Mouse (Mus musculus) yolk sac, embryonic 10.5 days (tissue): ENCODE data around the gene Ttf2.
A peak's percentile ranks its signal among the peaks of the same experiment; 100 is the strongest.

ENCODE experiments used
- DNase-seq: peaks from one replicate; pipeline ENCODE4 v3.0.0-alpha.2; 2017; ENCODE audit warnings: low spot score

Gene Ttf2

DNA sequence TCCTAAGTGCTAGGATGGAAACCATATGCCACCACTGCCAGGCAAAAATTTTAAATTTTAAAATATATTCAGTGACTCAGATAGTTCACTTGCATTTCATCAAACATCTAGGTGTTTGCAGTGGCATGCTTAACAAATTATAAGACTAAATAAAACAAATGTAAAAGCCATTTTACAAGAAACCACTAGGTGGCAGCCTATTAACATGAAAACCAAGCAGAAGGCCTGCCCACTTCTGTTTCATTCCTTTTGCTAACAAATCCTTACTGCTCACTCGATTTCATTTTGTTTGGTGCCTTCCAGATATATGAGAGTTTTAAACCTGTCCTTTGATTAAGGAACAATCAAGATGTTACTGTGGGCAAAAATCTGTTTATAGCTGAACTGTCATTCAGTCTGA, 4.4 kb upstream of the Ttf2 start:
- peak; percentile 19 for DNase-seq

DNA sequence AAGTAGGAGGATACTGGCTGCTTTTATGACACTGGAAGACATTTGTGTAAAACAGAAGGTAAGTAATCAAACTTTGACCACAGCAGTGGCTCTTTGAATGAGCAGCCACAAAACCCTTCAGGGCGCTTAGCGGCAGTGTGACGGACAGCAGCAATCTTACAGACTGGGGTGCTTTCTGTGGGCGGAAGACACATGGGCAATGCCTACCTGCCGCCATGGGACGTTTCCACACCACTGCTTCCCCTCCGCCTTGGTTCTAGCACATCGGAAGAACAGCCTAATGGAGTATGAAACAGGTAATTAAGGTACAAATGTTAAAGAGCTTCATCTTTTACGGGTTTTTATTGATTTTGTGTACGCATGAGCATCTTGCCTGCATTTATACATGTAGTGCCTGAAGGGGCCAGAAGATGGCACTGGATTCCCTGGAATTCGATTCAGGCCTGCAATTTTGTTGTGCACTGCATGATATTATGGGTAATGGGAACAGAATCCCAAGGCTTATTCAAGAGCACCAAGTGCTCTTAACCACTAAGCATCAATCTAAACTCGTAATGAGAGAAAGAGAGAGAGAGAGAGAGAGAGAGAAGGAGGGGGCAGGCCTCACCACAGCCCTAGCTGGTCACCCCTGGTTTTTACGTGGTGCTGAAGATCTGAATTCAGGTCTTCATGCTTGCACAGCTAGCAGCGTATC, 5.5 kb downstream of the Ttf2 start:
- no peak for DNase-seq

DNA sequence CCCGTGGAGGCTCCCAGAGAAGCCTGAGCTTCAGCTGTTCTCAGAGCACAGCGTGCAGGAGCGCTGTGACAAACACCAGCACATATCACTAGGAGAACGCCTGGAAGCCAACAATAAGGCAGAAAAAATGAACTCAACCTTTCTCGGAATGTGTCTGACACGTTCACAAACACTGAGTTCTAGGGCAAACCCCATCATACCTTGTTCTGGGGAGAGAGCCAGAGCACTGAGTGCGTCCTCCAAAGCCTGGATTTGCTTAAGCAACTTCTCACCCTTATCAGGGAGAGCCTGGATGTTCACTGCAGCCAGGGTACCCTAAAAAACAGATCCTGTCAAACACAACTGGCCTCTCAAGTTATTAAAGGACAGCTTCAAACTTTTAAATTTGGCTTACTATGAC, 8.0 kb downstream of the Ttf2 start:
- no peak for DNase-seq

DNA sequence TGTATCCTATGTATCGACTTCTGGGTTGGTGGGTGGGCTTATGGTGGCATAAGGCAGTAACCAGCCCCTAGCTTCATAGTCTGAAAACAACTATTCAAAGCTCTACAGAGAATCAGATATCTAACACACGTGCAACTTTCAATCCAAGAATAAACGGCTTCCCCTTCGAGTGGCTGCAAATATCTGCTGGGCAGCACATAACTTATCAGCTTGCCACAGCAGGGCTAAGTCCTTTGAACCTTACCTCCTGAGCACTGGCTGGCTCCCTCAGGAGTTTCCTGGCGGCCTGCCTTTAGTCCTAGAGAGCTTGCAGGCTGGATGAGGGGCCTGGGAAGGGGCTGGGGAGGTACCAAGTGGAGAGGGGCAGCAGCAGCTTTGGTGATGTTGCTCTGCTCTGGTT, 8.5 kb downstream of the Ttf2 start:
- no peak for DNase-seq

DNA sequence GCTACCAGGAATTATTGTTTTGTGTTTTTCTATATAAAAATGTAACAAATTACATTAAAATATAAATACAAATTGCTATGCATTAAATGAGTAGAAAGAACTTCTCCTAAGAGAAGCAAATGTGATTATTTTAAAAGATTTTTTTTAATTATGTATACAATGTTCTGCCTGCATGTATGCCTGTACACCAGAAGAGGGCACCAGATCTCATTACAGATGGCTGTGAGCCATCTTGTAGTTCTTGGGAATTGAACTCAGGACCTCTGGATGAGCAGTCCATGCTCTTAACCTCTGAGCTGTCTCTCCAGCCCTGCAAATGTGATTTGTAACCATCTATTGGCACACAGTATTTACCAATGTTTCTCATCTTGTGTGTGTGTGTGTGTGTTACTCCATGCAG, 14.8 kb downstream of the Ttf2 start:
- DNase-seq = no peak

DNA sequence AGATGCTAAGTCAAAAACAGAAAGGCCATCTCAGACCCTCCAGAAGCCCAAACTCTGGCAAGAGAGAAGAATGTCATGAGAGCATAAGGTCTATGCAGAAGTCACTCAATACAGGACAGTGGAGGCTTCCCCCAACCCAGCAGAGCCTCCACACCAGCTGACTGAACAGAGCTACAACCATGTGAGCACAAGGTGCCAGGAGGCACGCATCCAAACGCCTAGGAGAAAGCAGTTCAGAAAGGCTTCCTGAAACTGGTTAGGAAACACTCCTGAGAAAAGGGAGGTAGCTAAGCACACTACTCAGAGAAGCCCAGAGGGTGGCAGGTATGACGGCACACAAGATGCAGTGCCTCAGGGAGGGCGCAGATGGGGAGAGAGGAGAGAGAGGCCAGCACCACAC, 17.9 kb downstream of the Ttf2 start:
- DNase-seq = no peak

DNA sequence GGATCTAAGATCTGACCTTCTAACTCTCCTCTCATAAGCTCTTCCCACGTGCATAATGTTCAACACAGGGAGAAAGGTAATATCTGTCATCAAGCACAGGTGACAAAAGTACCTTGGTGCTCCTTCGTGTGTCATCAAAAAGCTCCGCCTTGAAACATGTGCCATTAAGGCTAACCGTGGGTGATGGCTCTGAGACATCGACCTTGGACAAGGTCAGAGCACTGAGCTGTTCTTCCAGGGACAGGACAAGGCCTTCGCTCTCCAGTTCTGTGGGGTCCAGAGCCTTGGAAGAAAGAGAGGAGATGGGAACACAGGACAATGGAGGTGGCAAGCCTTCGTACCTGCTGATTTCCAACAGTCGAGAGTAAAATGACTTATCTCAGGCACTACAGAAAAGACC, 22.2 kb downstream of the Ttf2 start:
- DNase-seq = no peak

- peak; percentile 12 for DNase-seq
These were observed 28.9 kb downstream of the Ttf2 start for GRCm38 (mm10) chr3:100940496-100941037.

DNA sequence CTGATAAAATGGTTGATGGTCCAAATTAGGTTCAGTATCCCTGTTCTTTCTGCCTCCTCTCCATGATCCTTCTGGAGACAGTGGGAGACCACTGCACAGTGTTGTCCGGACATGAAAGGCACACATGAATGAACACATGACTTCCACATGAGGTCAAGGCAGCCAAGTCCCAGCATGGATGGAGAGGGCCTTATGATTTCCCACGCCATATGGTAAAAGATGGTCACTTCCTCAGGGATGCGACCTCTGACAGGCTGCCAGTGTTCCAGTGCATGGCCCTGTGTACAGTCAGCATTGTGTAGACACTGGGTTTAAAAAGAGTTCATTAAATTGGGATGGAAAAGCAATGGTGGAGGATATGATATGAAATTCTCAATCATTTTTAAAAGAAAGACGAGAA, 31.3 kb downstream of the Ttf2 start:
- DNase-seq = no peak

DNA sequence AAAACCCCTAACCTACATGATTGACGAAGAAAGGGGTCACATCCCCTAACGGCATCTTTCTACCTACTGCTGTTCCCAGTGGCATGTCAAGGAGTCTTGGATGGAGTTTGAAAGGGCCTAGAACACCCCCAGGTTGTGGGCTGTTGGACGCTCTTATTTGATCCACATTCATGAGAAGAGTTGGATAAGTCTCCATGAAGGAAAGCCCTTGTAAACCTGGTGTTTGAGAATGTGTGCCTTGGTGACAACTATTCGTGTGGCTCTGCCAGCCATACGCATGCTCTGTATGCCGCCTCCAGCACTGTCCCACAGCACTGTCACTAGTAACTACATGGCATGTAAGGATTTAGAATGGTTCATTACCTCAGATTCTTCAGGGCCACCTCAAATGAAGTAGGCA, 33.3 kb downstream of the Ttf2 start:
- no peak for DNase-seq

GRCm38 (mm10) chr3:100935521-100935920, 33.9 kb downstream of the Ttf2 start:
- DNase-seq = no peak

DNA sequence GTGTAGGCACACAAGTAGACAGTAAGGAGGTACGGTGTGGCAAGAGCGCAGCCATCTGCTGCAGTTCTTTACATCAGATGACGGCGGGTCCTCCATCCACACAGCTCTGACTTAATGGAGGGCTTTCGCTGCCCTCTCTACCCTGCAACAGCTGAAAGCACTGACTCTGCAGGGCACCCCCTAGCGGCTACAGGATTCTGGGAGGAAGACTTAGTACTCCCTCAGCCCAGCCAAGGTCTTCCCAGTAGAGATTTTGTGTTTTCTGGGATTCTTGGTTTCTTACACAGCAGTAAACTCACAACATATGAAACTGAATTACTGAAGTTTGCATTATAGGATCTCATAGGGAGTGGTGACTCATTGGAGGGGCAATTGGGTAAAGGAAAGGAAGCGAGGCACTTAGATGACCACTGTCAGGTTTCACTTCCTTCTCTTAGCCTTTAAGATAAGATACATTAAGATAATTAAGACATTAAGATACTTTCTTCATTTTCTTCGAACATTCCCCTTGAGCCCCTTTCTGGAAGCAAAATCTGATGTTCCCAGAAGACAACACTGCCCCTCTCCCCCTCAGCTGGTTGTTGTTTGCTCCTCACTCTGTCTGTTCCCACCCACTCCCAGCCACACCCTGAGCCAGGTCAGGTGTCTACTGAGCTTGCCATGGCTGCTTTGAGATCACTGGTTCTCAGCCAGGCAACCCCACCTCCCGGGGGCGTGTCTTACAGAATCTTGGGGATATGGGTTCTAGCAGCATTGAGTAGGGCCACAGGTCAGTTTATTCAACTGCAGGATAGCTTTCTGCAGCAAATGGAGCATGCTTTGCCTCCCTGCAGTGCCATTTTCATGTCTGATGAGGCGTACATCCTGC, 37.2 kb downstream of the Ttf2 start:
- DNase-seq = no peak

DNA sequence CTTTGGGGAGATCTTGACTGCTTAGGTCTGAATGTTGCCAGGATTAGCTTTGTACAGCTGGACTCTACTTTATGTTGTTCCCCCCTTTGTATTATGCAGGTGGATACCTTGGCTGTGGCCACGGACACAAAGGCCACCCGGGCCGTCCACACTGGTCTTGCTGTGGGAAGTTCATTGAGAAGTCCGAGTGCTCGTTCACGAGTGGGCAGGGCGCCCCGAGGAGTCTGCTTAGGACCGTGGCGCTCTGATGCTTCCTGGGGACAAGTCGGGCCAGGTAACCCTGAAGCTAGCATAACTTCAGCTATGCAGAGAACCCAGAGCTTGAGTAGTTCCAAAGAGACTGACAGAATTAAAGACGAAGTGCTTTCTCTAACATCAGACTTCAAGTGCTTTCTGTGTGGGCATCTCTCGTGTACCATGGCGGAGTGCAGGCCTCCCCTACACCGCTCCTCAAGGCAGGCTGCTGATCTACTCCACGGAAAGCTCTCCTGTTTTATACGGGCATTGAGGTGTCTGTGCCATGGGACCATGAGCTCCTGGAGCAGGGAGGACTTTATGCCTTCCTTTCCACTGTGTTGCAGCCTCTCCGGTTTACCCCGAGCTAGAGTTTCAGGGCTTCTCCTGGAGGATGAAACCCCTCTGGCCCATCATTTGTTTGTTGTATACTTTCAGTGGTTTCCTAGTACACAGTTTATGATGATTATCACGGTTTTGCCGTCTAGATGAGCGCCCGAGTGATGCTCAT, 38.0 kb downstream of the Ttf2 start:
- DNase-seq = no peak

DNA sequence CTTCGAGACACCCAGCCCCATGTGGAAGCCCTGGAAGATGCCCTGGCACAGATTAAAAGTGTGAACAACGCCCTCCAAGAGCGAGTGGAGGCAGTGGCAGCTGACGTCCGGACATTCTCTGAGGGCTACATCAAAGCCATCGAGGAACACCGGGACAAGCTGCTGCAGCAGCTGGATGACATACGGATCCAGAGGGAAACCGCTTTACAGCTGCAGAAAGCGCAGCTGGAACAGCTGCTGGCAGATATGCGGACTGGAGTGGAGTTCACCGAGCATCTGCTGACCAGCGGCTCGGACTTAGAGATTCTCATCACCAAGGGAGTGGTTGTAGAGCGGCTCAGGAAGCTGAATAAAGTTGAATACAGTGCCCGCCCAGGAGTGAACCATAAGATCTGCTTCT, 44.3 kb downstream of the Ttf2 start:
- DNase-seq = no peak

DNA sequence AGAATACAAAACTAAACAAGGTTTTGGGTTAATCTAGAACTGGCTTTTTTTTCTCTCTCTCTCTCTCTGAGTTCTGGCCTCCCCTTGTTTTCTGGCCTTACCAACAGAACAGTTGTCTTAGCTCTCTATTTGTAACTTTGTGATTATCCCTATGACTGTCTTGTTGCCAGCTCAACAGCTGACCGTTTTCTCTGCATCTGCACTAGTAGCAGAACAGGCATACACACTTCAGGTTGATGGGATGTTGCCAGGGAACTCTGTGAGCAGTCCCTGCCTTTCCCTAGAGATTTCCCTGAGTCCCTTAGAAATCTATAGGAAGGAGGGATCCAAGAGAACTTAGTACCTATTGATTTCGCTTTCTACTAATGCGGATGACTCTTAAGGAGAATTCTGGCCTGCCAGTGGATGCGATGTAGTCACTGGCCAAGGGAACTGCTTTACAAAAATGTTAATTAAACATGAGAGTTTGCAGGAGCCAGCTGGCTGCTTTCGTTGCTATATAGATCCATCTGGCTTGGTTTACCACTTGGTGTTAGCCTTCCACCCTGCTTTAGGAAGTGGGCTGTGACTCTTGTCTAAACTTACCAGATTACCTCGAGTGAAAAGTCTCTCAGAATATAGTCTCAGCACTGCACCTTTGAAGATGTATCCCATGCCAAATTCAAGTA, 45.3 kb downstream of the Ttf2 start:
- DNase-seq = no peak

DNA sequence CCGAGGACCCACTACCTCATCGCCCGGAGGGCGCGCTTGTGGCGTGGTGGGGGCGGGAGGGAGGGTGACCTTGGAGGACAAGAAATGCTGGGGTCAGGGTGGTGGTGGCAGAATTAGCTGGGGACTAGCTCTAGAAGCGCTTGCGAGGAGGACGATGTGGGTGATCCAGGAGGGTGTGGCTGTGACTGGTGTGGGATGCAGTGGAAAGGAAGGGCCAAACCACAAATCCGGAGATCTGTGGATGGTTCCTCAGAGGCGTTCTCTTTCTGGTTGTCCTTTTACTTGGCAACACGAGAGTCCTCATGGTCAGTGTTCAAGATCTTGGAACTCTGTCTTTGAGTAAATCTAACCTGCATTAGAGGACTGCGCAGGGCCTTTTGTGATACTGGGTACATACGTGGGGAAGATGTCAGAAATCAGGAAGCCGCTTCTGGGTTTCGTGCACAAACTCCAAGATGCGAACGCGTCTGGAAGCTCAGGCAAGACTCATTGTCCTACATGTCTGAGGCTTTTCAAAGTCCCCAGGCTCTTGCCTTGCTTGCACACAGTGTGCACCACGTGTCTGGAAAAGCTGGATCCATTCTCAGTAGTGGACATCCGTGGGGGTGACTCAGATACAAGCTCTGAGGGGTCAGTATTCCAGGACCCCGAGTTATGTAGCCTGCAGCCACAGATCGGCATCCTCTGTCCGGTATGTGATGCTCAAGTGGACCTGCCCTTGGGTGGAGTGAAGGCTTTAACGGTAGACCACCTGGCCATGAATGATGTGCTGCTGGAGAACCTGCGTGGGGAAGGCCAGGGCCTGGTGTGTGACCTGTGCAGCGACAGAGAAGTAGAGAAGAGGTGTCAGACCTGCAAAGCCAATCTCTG, 46.7 kb downstream of the Ttf2 start:
- no peak for DNase-seq

DNA sequence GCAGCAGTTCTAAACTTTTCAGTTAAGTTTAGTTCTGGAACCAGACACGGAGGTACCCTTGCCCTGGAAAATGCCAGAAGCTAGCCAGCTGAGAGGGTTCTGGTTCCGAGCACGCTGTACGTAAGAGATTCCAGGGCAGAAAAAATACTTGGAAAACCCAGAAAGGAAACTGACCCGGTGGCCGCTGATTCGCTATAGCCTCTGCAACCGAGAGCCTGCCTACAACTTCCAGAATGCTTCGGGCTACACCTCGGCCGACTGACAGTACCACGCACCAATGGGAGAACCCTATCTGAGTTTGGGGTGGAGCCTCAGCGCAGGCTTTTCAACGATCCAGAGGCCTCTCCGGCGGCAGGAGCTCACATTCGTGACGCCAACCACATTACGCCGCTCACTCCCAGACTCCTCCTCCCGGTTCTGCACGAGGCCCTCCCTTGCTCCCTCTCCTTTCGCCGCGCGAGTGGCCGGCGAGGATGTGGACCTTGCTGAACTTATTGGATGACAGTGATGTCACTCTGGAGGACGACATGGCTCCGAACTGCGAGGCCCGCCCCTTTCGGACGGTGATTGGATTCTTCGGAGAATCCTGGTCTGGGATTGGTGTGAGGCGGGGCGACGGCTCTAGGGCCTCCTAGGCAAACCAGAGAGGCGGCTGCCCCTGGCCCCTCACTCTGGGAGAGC, 47.5 kb downstream of the Ttf2 start, which contains the start of gene Trim45:
Trim45 (plus strand) TSS at position 378 of the 681 bp plus-strand sequence.
- peak; percentile 99 for DNase-seq

DNA sequence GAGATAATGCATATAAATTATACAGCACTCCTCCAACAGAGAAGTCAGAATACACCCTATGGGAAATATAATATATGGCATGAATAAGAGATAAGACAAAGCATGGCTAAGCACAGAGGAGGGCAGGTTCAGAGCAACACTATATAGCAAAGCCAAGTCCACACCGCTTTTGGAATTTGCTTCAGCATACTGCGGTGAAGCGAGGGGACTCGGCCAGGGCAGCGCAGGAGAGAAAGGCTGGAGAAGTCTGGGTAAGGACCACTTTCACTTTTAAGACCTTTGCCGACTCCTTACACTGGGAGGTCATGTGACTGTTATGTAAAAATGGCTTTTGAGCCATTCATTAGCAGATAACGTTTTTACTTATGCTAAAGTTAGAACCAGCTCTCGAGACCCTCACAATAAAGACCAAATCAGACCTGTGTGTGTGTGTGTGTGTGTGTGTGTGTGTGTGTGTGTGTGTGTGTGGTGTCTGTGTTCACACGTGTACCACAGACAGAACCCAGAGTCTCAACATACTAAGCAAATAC, 48.8 kb downstream of the Ttf2 start:
- no peak for DNase-seq

GRCm38 (mm10) chr3:100916844-100917243, 52.6 kb downstream of the Ttf2 start:
- DNase-seq = peak; percentile 22
